Mouse (Mus musculus): ENCODE results near the gene Clec4a4. TPM values are rescaled to one million over a fixed set of nuclear protein-coding genes. Genes with fewer than 3 reads are reported as not detected.
"Not testable (repeated sequence)": the region's sequence is repeated elsewhere in the genome, so short reads cannot be mapped to it uniquely, and the experiment has no call there.

Clec4a4 gene
- total RNA-seq (2022) = not detected

- DNase-seq (ENCODE audit: low spot score in 2 of 2) = no peak
These were observed at the start of gene Clec4a4 for GRCm38 (mm10) chr6:122989876-122990437. Gene Clec4a4, plus strand, starts transcription at chr6:122990367.

GRCm38 (mm10) chr6:122946760-122947159 lies 43.4 kb upstream of the Clec4a4 start:
- no peak for DNase-seq (ENCODE audit: low spot score in 2 of 2)

GRCm38 (mm10) chr6:122952401-122952800 lies 37.8 kb upstream of the Clec4a4 start, which contains the start of gene Clec4a3:
Gene Clec4a3, plus strand, starts transcription at chr6:122952515.
- no peak for DNase-seq (ENCODE audit: low spot score in 2 of 2)

GRCm38 (mm10) chr6:122964562-122964961 lies 25.6 kb upstream of the Clec4a4 start:
- DNase-seq (ENCODE audit: low spot score in 2 of 2) = no peak

- no peak for DNase-seq (ENCODE audit: low spot score in 2 of 2)
These were observed 21.1 kb upstream of the Clec4a4 start for GRCm38 (mm10) chr6:122969048-122969447.

GRCm38 (mm10) chr6:123004696-123005095 lies 14.5 kb downstream of the Clec4a4 start:
- not testable (repeated sequence) for DNase-seq (ENCODE audit: low spot score in 2 of 2)

- DNase-seq (ENCODE audit: low spot score in 2 of 2) = no peak
These were observed 15.4 kb downstream of the Clec4a4 start for GRCm38 (mm10) chr6:123005591-123005990.

- DNase-seq (ENCODE audit: low spot score in 2 of 2) = no peak
These were observed 59.7 kb downstream of the Clec4a4 start, which contains the start of gene Clec4b1 for GRCm38 (mm10) chr6:123049742-123050372. Gene Clec4b1, plus strand, starts transcription at chr6:123049962.

Other genes with a start within 250 kb of the Clec4a4 start
- gene Slc2a3, start 188.7 kb upstream of the Clec4a4 start, total RNA-seq (2022) = 10 to 100 TPM in 2 of 4 experiments, 1 to 10 TPM in 2; 3.6 to 12.3 (median 10.4) TPM
- gene Foxj2, start 170.5 kb upstream of the Clec4a4 start, total RNA-seq (2022) = 10 to 100 TPM; 23.3 to 27.1 (median 26.4) TPM
- under 1 TPM; 0.15 to 0.83 (median 0.42) TPM for gene C3ar1, start 134.2 kb upstream of the Clec4a4 start, total RNA-seq (2022)
- 10 to 100 TPM; 11.2 to 15.9 (median 12.1) TPM for gene Necap1, start 115.9 kb upstream of the Clec4a4 start, total RNA-seq (2022)
- gene Clec4a1, start 68.5 kb upstream of the Clec4a4 start, total RNA-seq (2022) = 1 to 10 TPM in 1 of 4 experiments, under 1 TPM in 2, not detected in 1; 0.46 to 1.3 (median 0.91) TPM
- under 1 TPM in 3 of 4 experiments, not detected in 1; 0.21 to 0.44 (median 0.34) TPM for gene Clec4a3, start 37.9 kb upstream of the Clec4a4 start, total RNA-seq (2022)
- not detected for gene Clec4b1, start 59.6 kb downstream of the Clec4a4 start, total RNA-seq (2022)
- under 1 TPM in 2 of 4 experiments, not detected in 2; 0.56 to 0.67 TPM for gene Clec4a2, start 116.1 kb downstream of the Clec4a4 start, total RNA-seq (2022)
- not detected for gene Clec4b2, start 182.5 kb downstream of the Clec4a4 start, total RNA-seq (2022)
- gene Clec4n, start 239.5 kb downstream of the Clec4a4 start, total RNA-seq (2022) = under 1 TPM in 1 of 4 experiments, not detected in 3; 0.76 TPM

Data from gastrocnemius, adult 8-10 months (tissue).